Mouse (Mus musculus) small intestine, adult 2 months (tissue): ENCODE data around the gene St6galnac6. TPM values are rescaled to one million over a fixed set of nuclear protein-coding genes. Genes with fewer than 3 reads are reported as not detected.

Source experiments
- H3K27ac ChIP-seq: fragments of 200-500 bp; 2 replicates; pipeline ENCODE4 v1.5.1; 2012; ENCODE audit warnings: low read depth, low read length, control low read depth, inconsistent platforms; ENCODE audit not compliant: insufficient read depth
- H3K27me3 ChIP-seq: fragments of 200-500 bp; 2 replicates; pipeline ENCODE4 v1.6.1; 2012; ENCODE audit warnings: mild to moderate bottlenecking, moderate library complexity, low read length, inconsistent platforms; ENCODE audit not compliant: control insufficient read depth, insufficient read depth
- H3K36me3 ChIP-seq: fragments of 200-500 bp; 2 replicates; pipeline ENCODE4 v1.6.1; 2012; ENCODE audit warnings: mild to moderate bottlenecking, low read length, control low read depth, inconsistent platforms; ENCODE audit not compliant: control insufficient read depth, insufficient read depth
- H3K4me1 ChIP-seq: fragments of 200-500 bp; 2 replicates; pipeline ENCODE4 v1.6.1; 2012; ENCODE audit warnings: low read length, inconsistent platforms, mixed read lengths; ENCODE audit not compliant: control insufficient read depth, insufficient read depth, insufficient read length
- H3K4me3 ChIP-seq: fragments of 200-500 bp; 2 replicates; pipeline ENCODE4 v1.5.1; 2012; ENCODE audit warnings: low read depth, mild to moderate bottlenecking, control low read depth, inconsistent platforms, low read length, moderate library complexity
- CTCF ChIP-seq: fragments of 200-500 bp; IDR thresholded peaks from 2 replicates; pipeline ENCODE4 v1.5.1; 2012; ENCODE audit warnings: low read depth, mild to moderate bottlenecking, control low read depth, inconsistent platforms, low read length, moderate library complexity, mixed read lengths; ENCODE audit not compliant: insufficient replicate concordance, insufficient read length; ENCODE audit errors: extremely low read depth
- POLR2A ChIP-seq: fragments of 200-500 bp; IDR thresholded peaks from 2 replicates; pipeline ENCODE4 v1.6.1; 2012; ENCODE audit warnings: low read depth, mild to moderate bottlenecking, control low read depth, inconsistent platforms, low read length, moderate library complexity
- WGBS: fragments of 180-500 bp; shearing (Covaris S2); methylation state at CpG from one replicate; pipeline ENCODE4 v1.1.7; 2018; 5-methylcytosine and 5-hydroxymethylcytosine counted together
- polyA plus RNA-seq: library from polyadenylated mRNA; depleted of rRNA; stranded (reverse); fragments of >200 nt; gene quantifications from 2 replicates; pipeline ENCODE4 v1.2.3, GENCODE M21; 2012

The St6galnac6 gene
- polyA plus RNA-seq, 1 experiment, result 18.2 TPM

GRCm38 (mm10) chr2:32630036-32630435 lies 30.5 kb downstream of the St6galnac6 start:
- TF ChIP-seq POLR2A (no peak), CTCF (no peak)
- Histone ChIP-seq H3K36me3 (no peaks in the 10 kb centered on the region), H3K4me3 (no peak overlapping the region), H3K27me3 (no peaks in the 10 kb centered on the region), H3K27ac (no peak overlapping the region), H3K4me1 (peaks cover 7% of the 10 kb centered on the region)
- WGBS, result 91% methylated on average over 9 of the region's 9 CpGs

GRCm38 (mm10) chr2:32631046-32631445 lies 31.5 kb downstream of the St6galnac6 start:
- Histone ChIP-seq H3K27ac (no peak overlapping the region), H3K4me1 (peaks cover 3% of the 10 kb centered on the region), H3K27me3 (no peaks in the 10 kb centered on the region), H3K36me3 (no peaks in the 10 kb centered on the region), H3K4me3 (no peak overlapping the region)
- 83% methylated on average over 10 of the region's 10 CpGs for WGBS
- no peak for TF ChIP-seq POLR2A
- no peak for TF ChIP-seq CTCF

- no peaks in the 10 kb centered on the region for H3K27me3 ChIP-seq
- no peak overlapping the region for H3K27ac ChIP-seq
- H3K4me1 ChIP-seq, result peaks cover 3% of the 10 kb centered on the region; the same call in 1 of the 2 replicates
- 53% methylated on average over 7 of the region's 7 CpGs for WGBS
- TF ChIP-seq CTCF (peak; percentile 89), POLR2A (no peak)
- H3K36me3 ChIP-seq, result no peaks in the 10 kb centered on the region
- no peak overlapping the region for H3K4me3 ChIP-seq
Observed at GRCm38 (mm10) chr2:32631737-32632394, 32.4 kb downstream of the St6galnac6 start.

GRCm38 (mm10) chr2:32633660-32634059 lies 34.2 kb downstream of the St6galnac6 start:
- H3K4me3 ChIP-seq, result no peak overlapping the region
- H3K36me3 ChIP-seq, result no peaks in the 10 kb centered on the region
- H3K27ac ChIP-seq, result no peak overlapping the region
- TF ChIP-seq POLR2A (no peak), CTCF (no peak)
- no peaks in the 10 kb centered on the region for H3K27me3 ChIP-seq
- 70% methylated on average over 5 of the region's 5 CpGs for WGBS
- peaks cover 6% of the 10 kb centered on the region for H3K4me1 ChIP-seq

- Histone ChIP-seq H3K36me3 (no peaks in the 10 kb centered on the region), H3K27me3 (no peaks in the 10 kb centered on the region), H3K27ac (no peak overlapping the region), H3K4me1 (peaks cover 6% of the 10 kb centered on the region), H3K4me3 (no peak overlapping the region)
- 84% methylated on average over 10 of the region's 10 CpGs for WGBS
- no peak for TF ChIP-seq POLR2A
- no peak for TF ChIP-seq CTCF
Observed at GRCm38 (mm10) chr2:32634277-32635105, 35.0 kb downstream of the St6galnac6 start.

GRCm38 (mm10) chr2:32636617-32637016 lies 37.1 kb downstream of the St6galnac6 start:
- no peaks in the 10 kb centered on the region for H3K27me3 ChIP-seq
- TF ChIP-seq POLR2A (no peak), CTCF (no peak)
- H3K4me3 ChIP-seq, result peak overlapping the region; percentile 30
- H3K4me1 ChIP-seq, result peaks cover 6% of the 10 kb centered on the region
- H3K36me3 ChIP-seq, result no peaks in the 10 kb centered on the region
- whole genome bisulfite sequencing, result 92% methylated on average over 7 of the region's 7 CpGs
- peak overlapping the region; percentile 43 for H3K27ac ChIP-seq

- Histone ChIP-seq H3K4me3 (no peak overlapping the region), H3K36me3 (no peaks in the 10 kb centered on the region), H3K27me3 (no peaks in the 10 kb centered on the region), H3K4me1 (peaks cover 6% of the 10 kb centered on the region), H3K27ac (0 out of 2 replicates have a peak overlapping the region, but pooled peaks have one; percentile 5)
- TF ChIP-seq CTCF, result no peak
- TF ChIP-seq POLR2A, result no peak
- 49% methylated on average over 11 of the region's 11 CpGs for WGBS
Observed at GRCm38 (mm10) chr2:32637778-32638281, 38.3 kb downstream of the St6galnac6 start.
